Mouse (Mus musculus) heart, adult 2 months (tissue): ENCODE results near the gene Thap12.

Experiments
- CTCF ChIP-seq: fragments of 200-600 bp; IDR thresholded peaks from 2 replicates; pipeline ENCODE4 v1.8.1; 2022; ENCODE audit warnings: antibody characterized with exemption, mild to moderate bottlenecking, moderate library complexity
- EP300 ChIP-seq: fragments of 200-500 bp; IDR thresholded peaks from 2 replicates; pipeline ENCODE4 v1.6.1; 2011; ENCODE audit warnings: low read depth, low read length, control low read depth; ENCODE audit not compliant: insufficient read depth
- POLR2A ChIP-seq: fragments of 200-500 bp; IDR thresholded peaks from 2 replicates; pipeline ENCODE4 v1.6.1; 2011; ENCODE audit warnings: mild to moderate bottlenecking, low read depth, low read length, control low read depth; ENCODE audit not compliant: insufficient read depth

DNA sequence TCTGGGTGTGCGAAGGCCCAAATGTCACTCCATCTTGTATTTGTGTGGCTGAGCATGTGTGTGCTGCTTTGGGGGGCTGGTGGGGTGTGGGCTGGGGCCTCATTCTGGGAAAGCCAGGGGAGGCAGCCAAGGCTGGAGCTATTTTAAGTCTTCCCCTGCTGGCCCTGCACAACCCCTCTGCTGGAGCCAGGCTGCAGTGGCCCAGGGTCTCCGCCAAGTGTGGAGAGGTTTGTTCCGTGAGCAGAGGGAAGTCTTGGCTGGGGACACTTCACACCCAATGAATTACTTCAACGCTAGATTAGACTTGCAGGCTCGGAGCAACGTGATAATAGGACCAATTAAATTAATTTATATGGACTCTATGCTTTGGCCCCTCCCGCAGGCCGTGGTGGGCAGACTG is 49.8 kb downstream of the Thap12 start:
- TF ChIP-seq CTCF (peak; percentile 47), EP300 (0 out of 2 replicates have a peak, but pooled peaks have one; percentile 48), POLR2A (no peak)
